Mouse (Mus musculus) left cerebral cortex, adult 18-20 months (tissue): ENCODE measurements around the gene Ttbk1. TPM values are rescaled to one million over a fixed set of nuclear protein-coding genes. Genes with fewer than 3 reads are reported as not detected.
"Not testable (repeated sequence)": the region's sequence is repeated elsewhere in the genome, so short reads cannot be mapped to it uniquely, and the experiment has no call there.

Source experiments
- DNase-seq, 2 experiments: peaks; one replicate each; pipeline ENCODE4 v3.0.0; 2021 to 2022; ENCODE audit warnings: low spot score in 2 of 2, mixed read lengths in 1 of 2
- long read RNA-seq, 2 experiments: library from polyadenylated mRNA; stranded (forward); transcript quantifications; one replicate each; pipeline ENCODE4 v2.0.0; 2021
- total RNA-seq, 2 experiments: library from RNA; stranded (reverse); gene quantifications; 2 replicates each; pipeline ENCODE4 v1.2.3; 2021

Ttbk1 gene
- total RNA-seq = 100 to 1,000 TPM; 130 to 135 TPM
- long read RNA-seq, experiment 1, full-length matches to known transcripts = 1 of 42 reads
- long read RNA-seq, experiment 1, partial matches to known transcripts = 9 of 42 reads
- long read RNA-seq, experiment 1, other reads (novel, unspliced or antisense) = 32 of 42 reads
- long read RNA-seq, experiment 2, full-length matches to known transcripts = 1 of 28 reads
- long read RNA-seq, experiment 2, partial matches to known transcripts = 3 of 28 reads
- long read RNA-seq, experiment 2, other reads (novel, unspliced or antisense) = 24 of 28 reads

- peak; percentile 67 to 78 for DNase-seq
Observed at GRCm38 (mm10) chr17:46487431-46487830, at the start of gene Ttbk1. Gene Ttbk1, minus strand, starts transcription at chr17:46487675.

- DNase-seq = peak; percentile 59 to 70
Observed at GRCm38 (mm10) chr17:46525579-46526307, 38.3 kb upstream of the Ttbk1 start.

GRCm38 (mm10) chr17:46525065-46525464, 37.6 kb upstream of the Ttbk1 start:
- DNase-seq = no peak

GRCm38 (mm10) chr17:46521963-46522668, 34.6 kb upstream of the Ttbk1 start:
- DNase-seq = no peak

- DNase-seq = no peak
Observed at GRCm38 (mm10) chr17:46521174-46521573, 33.7 kb upstream of the Ttbk1 start.

- DNase-seq = no peak
Observed at GRCm38 (mm10) chr17:46520385-46520979, 33.0 kb upstream of the Ttbk1 start.

- DNase-seq = no peak
Observed at GRCm38 (mm10) chr17:46519971-46520370, 32.5 kb upstream of the Ttbk1 start.

- no peak for DNase-seq
Observed at GRCm38 (mm10) chr17:46513329-46513728, 25.9 kb upstream of the Ttbk1 start.

GRCm38 (mm10) chr17:46511059-46511710, 23.7 kb upstream of the Ttbk1 start:
- DNase-seq = no peak

- DNase-seq = no peak
Observed at GRCm38 (mm10) chr17:46505617-46506016, 18.1 kb upstream of the Ttbk1 start.

- no peak for DNase-seq
Observed at GRCm38 (mm10) chr17:46503847-46504638, 16.6 kb upstream of the Ttbk1 start.

GRCm38 (mm10) chr17:46502775-46503174, 15.3 kb upstream of the Ttbk1 start:
- no peak for DNase-seq

GRCm38 (mm10) chr17:46497956-46498355, 10.5 kb upstream of the Ttbk1 start:
- no peak for DNase-seq

- peak; percentile 74 to 84 for DNase-seq
Observed at GRCm38 (mm10) chr17:46496623-46497434, 9.4 kb upstream of the Ttbk1 start, which contains the start of gene Dnph1. Gene Dnph1, plus strand, starts transcription at chr17:46496711.

- not testable (repeated sequence) for DNase-seq
Observed at GRCm38 (mm10) chr17:46496081-46496480, 8.6 kb upstream of the Ttbk1 start.

- DNase-seq = no peak
Observed at GRCm38 (mm10) chr17:46495486-46495885, 8.0 kb upstream of the Ttbk1 start.

- DNase-seq = peak in 1 of 2 experiments; percentile 23
Observed at GRCm38 (mm10) chr17:46486995-46487394, 480 bp downstream of the Ttbk1 start.

GRCm38 (mm10) chr17:46484461-46484875, 3.0 kb downstream of the Ttbk1 start:
- DNase-seq = no peak

- no peak for DNase-seq
Observed at GRCm38 (mm10) chr17:46484021-46484431, 3.4 kb downstream of the Ttbk1 start.
